Mouse (Mus musculus) brain, adult 2 months (tissue): ENCODE measurements around the gene Polr2g.

Source experiments
- DNase-seq: peaks from one replicate; pipeline ENCODE4 v3.0.0; 2011; ENCODE audit warnings: low read depth, low spot score

The Polr2g gene

DNA sequence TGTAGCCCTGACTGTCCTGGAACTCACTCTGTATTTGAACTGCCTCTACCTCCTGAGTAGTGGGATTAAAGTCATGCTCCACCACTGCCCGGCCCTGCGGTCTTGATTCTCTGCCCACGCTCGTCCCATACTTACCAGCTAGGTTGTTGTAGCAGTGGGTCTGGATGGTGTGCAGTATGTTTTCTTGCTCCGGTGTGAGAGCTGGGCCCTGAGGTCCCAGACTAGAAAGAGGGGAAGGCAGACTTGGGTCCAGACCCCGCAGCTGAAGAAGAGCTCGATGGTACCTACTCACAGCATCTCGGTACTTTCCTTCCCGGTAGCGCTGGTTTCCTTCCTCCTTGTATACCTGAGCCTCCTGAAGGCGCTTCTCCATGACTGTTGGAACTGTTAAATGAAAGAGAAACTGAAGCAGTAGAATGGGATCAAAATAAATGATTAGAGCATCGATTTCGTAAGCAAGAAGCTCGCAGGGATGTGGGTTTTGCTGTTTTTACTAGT lies 20.0 kb upstream of the Polr2g start:
- DNase-seq, result no peak

DNA sequence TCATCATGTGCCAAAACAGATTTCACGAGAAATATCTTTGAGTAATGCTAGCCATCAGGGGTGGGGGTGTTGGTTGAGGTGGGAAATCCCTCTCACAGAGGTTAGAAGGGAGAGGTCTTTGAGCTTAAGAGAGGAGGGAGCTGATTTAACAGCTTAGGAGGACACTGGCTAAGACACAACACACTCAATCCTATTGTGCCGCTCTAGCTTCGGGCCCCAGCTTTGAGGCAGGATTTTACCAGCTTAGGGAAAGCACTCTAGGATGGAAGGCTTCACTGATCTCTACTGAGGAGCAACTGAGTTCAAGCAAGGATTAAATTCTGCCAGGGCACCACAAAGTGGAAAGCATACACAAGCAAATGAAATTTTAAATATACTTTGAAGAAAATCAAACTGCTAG lies 18.6 kb upstream of the Polr2g start:
- no peak for DNase-seq

DNA sequence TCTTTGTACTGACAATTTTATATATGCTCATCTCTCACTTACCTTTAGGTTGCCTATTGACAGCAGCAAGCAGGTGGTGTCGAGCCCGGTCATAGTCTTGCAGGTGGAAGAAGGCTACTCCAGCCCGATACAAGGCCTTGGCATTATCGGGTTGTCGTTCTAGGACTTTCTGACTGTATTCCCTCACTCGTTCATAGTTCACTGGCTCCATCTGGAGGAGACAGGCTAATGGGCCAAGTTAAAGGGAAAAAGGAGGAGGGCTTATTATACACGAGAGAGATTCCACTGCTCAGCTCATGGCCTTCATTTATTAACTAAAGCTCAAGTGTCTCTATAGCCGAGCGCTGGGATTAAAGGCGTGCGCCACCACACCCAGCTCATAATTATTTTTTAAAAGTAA lies 17.4 kb upstream of the Polr2g start:
- peak; percentile 54 for DNase-seq

DNA sequence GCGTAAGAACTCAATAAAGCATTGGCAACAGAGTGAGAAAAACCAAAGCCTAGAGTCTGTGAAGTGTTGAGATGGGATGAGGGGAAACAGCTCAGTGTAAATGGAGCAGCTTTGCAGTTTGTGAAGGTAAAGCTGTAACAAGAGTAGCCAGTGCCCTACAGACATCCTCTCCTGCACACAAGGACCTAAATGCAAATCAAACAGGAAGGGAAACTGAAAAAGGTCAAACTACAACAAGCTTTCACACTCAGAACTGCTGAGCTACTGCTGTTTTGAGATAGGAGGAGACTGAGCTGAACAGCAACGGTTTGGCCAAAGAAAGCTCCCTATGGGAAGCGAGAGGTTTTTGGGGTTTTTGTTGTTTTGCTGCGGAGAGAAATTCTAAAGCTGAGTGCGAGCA lies 8.4 kb upstream of the Polr2g start:
- DNase-seq, result no peak

DNA sequence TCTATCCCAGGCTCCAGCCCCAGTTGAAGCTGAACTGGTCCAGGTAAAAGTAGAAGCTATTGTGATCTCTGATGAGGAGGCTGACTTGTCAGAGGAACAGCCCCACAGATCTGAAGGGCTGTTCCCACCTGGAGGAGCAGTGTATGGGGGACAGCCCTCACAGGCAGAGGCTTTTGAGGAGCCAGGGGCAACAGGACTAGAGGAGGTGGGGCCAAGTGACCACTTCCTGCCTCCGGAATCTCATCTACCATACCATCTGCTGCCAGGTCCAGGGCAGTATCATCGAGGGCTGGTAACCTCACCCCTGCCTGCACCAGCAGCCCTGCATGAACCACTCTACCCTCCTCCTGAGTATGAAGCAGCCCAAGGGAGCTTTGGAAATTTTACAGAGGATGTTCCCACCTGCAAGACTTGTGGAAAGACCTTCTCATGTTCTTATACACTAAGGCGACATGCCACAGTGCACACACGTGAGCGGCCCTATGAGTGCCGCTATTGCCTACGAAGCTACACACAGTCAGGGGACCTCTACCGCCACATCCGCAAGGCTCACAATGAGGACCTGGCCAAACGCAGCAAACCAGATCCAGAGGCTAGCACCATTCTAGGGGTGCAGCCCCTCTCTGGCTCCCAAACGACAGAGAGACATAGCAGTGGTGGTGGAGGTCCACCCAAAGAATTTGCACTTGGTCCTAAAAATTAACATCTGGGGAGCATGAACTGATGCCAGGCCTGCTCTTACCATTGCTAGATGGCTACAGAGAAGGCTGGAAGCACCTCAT lies 5.7 kb upstream of the Polr2g start:
- no peak for DNase-seq

DNA sequence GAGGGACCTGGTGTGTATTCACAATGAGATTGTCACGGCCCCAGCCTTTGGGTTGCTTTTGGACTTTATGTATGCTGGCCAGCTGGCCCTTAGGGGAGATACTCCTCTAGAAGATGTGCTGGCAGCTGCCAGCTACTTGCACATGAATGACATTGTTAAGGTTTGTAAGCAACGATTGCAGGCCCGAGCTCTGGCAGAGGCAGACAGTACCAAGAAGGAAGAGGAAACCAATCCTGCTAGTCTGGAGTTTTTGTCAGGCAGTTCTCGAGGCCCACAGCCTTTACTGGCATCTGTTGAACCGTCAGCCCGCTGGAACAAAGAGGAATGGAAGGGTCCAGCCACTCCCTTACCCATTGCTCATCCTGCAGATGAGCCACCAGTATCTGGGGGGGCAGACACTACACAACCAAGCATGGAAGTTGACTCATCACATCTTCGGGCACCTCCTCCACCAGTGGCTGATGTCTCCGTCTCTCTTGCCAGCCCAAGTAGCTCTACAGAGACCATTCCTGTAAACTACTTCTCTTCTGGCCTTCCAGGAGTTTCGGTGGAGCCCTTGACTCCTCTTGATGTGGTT lies 4.9 kb upstream of the Polr2g start:
- DNase-seq, result peak; percentile 48

DNA sequence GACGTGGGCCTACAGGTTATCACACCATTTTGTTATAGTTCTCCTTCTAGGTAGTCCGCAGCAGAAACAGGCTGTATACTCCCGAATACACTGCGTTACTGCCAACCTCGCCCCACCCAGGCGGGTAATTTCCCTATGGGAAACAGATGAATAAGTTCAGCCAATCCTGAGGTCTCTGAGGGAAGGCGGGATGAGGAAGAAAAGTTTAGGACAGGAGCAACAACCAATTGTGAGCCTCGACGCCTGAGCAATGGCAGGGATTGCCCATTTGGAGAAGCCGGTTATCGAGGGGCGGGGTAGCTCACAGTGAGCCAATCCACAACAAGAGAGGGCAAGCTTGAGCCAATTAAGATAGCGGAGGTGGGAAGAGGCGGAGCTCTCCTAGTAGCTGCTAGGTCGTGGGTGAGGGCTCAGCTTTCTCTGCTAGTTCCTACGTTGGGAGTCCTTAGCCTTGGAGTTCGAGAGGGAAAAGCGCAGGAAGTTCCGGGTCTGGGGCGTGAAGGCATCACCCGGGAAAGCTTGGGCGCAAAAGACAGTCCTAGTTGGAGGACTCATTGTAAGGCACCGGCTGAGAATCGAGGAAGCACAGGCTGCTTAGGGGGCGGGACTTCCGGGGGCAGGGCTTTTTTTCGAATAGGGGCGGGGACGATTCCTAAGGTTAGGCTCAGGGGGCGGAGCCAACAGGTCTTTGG lies 3.9 kb upstream of the Polr2g start, which contains the start of gene Zbtb3:
Gene Zbtb3 (plus strand): TSS at position 426 of the 692 bp plus-strand sequence.
- peak; percentile 100 for DNase-seq

DNA sequence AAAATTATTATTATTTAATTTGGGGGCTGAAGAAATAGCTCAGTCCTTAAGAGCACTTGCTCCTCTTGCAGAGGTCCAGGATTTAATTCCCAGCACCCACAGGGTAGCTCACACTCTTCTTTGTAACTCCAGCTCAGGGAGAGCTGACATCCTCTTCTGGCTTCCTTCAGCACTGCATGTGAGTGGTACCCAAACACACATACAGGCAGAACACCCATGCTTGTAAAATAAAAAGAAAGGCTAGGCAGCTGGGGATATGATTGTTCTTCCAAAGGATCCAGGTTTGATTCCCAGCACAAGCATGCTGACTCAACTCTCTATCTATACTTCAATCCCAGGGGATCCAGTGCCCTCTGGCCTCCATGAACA lies 554 bp upstream of the Polr2g start:
- DNase-seq, result no peak

DNA sequence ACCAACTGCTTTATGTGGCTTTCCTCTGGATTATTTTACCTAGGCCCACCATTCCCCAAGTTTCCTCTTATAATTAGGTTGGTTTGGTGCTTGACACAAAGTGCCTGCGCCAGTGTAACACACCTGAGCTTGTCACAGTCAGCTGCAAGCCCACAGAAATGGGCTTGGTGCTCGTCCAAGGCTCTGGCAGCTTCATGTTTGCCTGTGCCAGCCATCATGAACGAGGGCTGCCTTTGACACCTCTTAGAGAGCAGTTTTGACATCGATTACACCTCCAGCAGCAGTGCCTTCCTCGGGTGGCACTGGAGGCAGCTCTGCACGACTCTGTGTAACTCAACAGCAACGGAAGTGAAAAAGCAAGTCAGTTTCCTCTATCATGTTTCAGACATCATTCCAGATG lies 8.2 kb downstream of the Polr2g start:
- DNase-seq, result peak; percentile 40

DNA sequence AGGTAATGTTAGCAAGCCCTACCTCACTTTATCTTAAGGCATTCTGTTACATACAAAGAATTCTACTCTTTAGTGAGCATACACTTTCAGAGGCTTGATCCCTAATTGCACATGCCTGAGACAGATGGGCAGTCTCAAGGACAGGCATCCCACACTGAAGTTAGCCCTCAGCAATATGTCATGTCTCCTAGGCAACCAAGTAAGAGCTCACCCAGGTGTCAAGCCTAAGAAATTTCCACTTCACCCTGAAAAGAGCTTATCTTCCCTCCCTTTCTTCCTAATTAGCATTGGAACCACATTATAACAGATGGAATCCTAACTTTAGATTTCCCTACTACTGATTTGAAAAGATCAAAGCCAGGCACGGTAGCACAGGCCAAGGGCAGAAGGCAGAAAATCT lies 9.2 kb downstream of the Polr2g start:
- DNase-seq, result peak; percentile 81

DNA sequence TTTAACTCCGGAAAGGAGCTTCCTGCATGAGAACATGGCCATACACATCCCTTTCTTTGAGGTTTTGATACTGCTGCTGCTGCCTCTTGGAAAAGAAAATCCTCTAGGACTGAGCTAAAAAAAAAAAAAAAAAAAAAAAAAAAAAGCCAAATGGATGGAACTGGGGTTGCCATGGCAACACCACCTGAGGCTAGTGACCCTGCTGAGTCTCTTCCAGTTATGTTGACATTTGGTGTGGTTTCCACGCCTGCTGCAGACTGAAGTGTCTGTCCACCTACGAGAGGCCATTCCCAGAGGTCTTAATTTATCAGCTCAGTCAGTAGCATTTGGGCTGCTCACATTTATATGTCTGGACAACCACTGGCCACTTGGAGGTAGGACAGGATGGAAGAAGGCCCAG lies 9.9 kb downstream of the Polr2g start:
- DNase-seq, result peak; percentile 72

DNA sequence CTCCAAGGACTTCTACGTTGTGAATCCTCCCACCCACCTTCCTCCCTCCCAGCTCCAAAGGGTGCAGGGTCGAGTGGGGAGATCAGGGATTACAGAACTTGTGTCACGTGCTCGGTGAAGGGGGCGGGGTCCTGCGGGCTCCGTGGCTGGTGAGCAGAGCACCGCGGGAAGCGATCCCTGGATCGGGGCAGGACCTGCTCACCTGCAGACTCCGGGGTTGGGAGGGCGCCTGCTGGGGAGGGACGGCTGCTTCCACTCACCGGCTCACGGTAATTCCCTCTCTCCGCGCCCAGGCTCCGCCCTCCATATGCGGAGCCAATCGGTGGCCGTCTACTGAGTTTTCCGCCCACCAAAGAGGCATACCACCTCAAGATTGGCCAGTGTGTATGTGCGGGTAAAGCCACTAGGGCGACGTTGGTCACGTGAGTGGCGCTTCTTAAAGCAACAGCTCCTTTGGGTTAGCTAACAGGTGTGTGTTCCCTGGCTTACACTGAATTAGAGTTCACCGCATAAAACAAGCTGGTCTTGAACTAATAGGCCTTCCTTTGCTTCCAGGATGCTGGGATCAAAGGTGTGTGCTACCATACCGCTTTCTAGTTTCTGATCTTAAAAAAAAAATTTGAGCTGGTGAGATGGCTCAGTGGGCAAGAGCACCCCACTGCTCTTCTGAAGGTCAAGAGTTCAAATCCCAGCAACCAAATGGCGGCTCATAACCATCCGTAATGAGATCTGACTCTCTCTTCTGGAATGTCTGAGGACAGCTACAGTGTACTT lies 12.2 kb downstream of the Polr2g start, which contains the start of gene Taf6l:
Gene Taf6l (minus strand): TSS at position 410 of the 774 bp plus-strand sequence.
- DNase-seq, result peak; percentile 99

DNA sequence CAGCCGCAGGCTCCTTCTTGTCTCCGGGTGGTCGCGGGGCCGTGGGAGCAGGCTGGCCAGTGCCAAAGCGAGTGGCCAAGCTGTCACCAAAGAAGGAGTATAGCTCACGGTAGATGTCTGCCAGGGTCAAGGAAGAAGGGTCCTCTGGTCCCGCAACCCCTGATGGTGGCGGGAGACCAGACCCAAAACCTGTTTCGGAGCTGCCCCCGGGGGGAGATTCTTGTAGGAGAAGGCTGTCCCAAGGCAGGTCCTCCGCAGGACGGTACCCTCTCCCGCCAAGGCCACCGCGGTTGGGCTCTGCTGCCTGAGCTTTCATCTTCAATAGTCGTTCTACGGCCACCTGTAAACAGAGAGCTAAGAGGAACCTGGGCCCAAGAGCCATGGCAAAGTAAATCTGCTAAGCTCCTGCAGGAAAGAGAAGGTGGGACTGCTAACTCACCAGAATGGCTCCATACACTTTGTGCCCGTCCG lies 23.4 kb downstream of the Polr2g start:
- peak; percentile 24 for DNase-seq

DNA sequence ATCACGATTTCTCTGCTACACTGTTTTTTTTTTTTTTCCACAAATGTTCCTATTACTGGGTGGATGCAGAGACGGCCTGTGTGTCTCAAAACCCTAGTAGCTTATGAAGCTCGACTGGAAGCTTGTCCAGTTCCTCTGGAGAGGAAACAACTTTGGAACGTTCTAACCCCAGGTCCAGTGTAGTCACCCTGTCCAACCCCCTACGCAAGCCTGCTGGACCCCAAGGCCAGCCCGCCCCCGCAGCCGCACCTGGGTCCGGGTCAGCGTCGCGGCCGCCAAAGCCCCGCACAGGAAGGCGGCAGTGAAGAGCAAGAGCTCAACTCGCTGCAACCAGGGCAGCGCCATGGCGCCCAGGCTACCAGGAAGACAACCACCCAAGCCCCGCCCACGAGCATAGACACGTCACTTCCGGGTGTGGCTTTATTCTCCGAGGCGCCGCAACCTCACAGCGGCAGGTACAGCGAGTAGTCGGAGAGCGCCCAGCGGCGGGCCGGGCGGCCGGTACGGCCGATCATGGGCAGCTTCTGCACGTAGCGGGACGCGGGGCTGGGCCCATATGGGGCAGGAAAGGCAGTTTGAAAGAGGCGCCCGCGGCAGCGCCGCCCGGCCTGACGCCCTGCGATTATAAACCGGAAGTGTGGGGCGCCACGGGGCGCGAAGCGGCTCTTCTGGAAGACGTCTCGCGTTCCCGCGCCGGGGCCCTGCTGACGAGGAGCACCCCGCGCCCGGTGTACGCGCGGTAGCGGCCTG lies 24.1 kb downstream of the Polr2g start, which contains the start of gene Tmem179b:
Gene Tmem179b (minus strand): TSS at position 382 of the 750 bp plus-strand sequence.
- peak; percentile 97 for DNase-seq

DNA sequence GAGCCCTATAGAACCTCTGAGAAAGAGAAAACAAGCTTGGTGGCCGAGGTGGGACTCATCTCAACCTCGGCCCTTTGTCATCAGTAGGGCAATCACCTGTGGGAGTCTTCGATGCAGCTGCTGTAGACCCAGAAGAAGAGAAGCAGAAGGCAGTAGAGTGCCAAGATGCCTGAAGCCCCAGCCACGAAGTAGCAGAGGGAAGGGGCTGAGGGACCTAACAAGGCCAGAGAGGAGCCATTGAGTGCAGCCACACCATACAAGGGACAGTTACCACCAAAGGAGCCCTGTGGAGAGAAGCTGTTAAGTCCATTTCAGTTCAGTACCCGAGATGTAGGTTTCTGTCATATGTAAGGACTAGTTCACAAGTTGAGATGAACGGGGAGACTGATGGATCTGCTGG lies 25.0 kb downstream of the Polr2g start:
- no peak for DNase-seq

DNA sequence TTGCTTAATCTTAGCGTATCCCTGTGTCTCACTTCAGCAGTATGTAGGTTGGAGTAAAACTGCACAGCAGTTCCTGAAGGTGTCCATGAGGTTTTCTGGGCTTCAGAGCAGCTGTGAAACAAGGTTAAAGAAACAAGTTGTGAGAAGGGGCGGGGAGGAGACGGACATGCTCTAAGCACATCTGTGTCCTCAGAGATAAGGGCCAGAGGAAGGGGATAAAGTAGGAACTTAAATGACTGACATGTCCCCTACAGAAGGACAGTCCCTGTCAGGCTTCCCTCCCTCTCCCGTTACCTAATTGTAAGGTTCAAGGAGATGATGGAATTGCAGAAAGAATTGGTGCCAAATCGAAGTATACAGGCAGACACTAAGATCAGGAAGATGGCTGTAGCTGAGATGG lies 25.4 kb downstream of the Polr2g start:
- no peak for DNase-seq

DNA sequence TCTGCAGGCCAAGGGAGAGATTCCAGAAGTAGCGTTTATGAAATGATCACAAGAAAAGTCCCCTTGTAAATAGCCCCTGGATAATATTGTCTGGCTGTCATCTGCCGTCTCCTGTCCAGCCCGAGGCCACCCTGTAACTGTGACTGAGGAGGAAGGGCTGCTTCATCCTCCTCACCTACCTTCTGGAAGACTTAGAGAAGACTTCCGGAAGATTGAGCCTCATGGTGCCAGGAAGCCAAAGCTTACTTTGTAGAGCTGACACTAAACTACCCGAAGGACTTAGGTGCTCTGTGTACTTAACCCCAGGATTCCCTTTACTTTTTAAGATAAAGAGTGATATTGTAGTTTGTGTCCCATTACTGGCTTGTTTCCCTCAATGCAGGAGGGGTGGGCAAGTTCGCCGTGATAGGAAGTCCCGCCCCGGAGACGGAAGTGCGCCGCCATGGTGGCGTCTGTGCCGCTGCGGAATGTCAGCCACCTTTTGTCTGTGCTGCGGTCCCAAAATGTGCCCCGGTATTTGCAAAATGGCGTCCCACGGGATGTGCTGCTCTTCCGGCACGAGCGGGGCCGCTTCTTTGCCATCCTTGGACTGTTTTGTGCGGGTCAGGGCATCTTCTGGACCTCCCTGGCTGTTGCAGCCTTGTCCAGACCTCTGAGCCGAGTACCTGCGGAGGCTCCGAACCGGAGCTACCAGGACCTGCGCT lies 27.7 kb downstream of the Polr2g start, which contains the start of gene Tmem223:
Gene Tmem223 (plus strand): TSS at position 430 of the 704 bp plus-strand sequence.
- peak; percentile 90 for DNase-seq

DNA sequence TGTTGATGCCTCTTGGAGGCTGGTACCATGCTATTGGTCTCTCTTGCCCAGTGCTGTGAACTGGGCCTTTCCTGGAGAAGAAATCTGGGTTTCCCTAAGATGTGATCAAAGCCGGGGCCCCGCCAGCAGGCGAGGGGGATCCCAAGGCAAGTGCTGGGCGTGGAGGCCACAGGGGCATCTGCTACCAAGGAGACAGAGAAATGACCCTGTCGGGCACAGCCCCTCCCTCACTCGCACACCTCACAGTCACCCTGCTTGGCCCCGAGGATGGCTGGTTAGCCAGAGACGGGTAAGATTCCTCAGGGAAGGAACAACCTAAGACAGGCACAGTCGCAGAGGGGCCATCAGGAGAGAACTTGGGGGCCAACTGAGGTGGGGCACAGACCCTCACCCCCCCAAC lies 32.8 kb downstream of the Polr2g start:
- no peak for DNase-seq

DNA sequence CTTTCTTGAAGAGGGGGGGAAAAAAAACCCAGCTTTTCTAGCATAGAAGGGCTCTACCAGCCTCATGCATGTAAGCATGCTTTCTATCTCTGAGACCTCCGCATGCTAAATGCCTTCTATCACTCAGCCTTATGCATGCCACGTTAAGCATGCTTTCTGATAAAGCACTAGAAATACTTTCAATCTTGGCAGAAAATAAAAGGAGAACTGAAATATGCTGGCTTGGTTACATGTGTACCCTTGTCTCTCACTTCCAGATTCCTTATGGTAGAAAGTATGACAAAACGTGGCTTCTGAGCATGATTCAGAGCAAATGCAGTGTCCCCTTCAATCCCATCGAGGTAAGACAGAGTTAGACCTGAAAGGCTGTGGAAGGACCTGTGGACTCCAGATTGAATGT lies 35.1 kb downstream of the Polr2g start:
- DNase-seq, result no peak

DNA sequence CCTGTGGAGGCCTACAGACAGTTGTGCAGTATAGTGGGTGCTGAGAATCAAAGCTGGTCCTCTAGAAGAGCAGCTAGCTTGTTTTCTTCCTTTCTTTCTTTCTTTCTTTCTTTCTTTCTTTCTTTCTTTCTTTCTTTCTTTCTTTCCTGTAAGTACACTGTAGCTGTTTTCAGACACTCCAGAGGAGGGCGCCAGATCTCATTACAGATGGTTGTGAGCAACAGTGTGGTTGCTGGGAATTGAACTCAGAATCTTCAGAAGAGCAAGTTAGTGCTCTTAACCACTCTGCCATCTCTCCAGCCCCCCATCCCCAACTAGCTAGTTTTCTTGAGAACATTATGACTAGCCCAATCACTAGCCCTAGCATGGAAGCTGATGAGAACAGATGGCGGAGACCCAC lies 37.6 kb downstream of the Polr2g start:
- no peak for DNase-seq
